Mouse (Mus musculus) MEL (cell line): ENCODE measurements around the gene 5830411N06Rik.

Experiments used
- CTCF ChIP-seq, 3 experiments: IDR thresholded peaks in 2 of 3; conservative IDR thresholded peaks in 1 of 3; 2 replicates each; pipeline ENCODE4 v1.5.1; 2011 to 2012; ENCODE audit warnings: low read length in 3 of 3, low read depth in 2 of 3, mild to moderate bottlenecking in 2 of 3, improper control_type of control experiment in 1 of 3, inconsistent platforms in 1 of 3, mixed read lengths in 1 of 3, moderate library complexity in 1 of 3; ENCODE audit not compliant: control insufficient read depth in 1 of 3, insufficient read depth in 1 of 3, poor library complexity in 1 of 3, severe bottlenecking in 1 of 3
- E2F4 ChIP-seq: IDR thresholded peaks from 2 replicates; pipeline ENCODE4 v1.6.1; 2011; ENCODE audit warnings: low read depth, low read length, improper control_type of control experiment, borderline replicate concordance
- EP300 ChIP-seq, 2 experiments: IDR thresholded peaks; 2 replicates each; pipeline ENCODE4 v1.6.1; 2011; ENCODE audit warnings: improper control_type of control experiment in 2 of 2, low read length in 2 of 2, low read depth in 1 of 2, mild to moderate bottlenecking in 1 of 2
- ETS1 ChIP-seq: IDR thresholded peaks from 2 replicates; pipeline ENCODE4 v1.6.1; 2012; ENCODE audit warnings: low read depth, mild to moderate bottlenecking, inconsistent platforms, low read length, improper control_type of control experiment, moderate library complexity
- MAFK ChIP-seq: IDR thresholded peaks from 2 replicates; pipeline ENCODE4 v1.6.1; 2011; ENCODE audit warnings: low read depth, mild to moderate bottlenecking, low read length, improper control_type of control experiment, borderline replicate concordance
- MAZ ChIP-seq: IDR thresholded peaks from 2 replicates; pipeline ENCODE4 v1.6.1; 2012; ENCODE audit warnings: low read depth, mild to moderate bottlenecking, inconsistent platforms, low read length, improper control_type of control experiment
- POLR2A ChIP-seq, 2 experiments: IDR thresholded peaks; 2 replicates each; pipeline ENCODE4 v1.6.1; 2011 to 2012; ENCODE audit warnings: low read length in 2 of 2, mild to moderate bottlenecking in 2 of 2, control low read depth in 1 of 2, improper control_type of control experiment in 1 of 2, low read depth in 1 of 2, moderate library complexity in 1 of 2; ENCODE audit not compliant: control insufficient read depth in 1 of 2, insufficient read depth in 1 of 2, poor library complexity in 1 of 2
- POLR2AphosphoS2 ChIP-seq: IDR thresholded peaks from 2 replicates; pipeline ENCODE4 v1.6.1; 2011; ENCODE audit warnings: low read length, improper control_type of control experiment
- POLR2AphosphoS5 ChIP-seq: IDR thresholded peaks from 2 replicates; pipeline ENCODE4 v1.6.1; 2012; ENCODE audit warnings: low read depth, borderline replicate concordance, mild to moderate bottlenecking, inconsistent platforms, low read length, moderate library complexity, mixed read lengths
- SMC3 ChIP-seq: IDR thresholded peaks from 2 replicates; pipeline ENCODE4 v1.6.1; 2011; ENCODE audit warnings: low read depth, low read length, improper control_type of control experiment
- TAL1 ChIP-seq: IDR thresholded peaks from 2 replicates; pipeline ENCODE4 v1.6.1; 2012; ENCODE audit warnings: mild to moderate bottlenecking, inconsistent platforms, low read length, moderate library complexity, mixed read lengths
- TBP ChIP-seq: IDR thresholded peaks from 2 replicates; pipeline ENCODE4 v1.8.0; 2011; ENCODE audit warnings: low read depth, low read length, improper control_type of control experiment
- TCF12 ChIP-seq: IDR thresholded peaks from 2 replicates; pipeline ENCODE4 v1.6.1; 2014; ENCODE audit warnings: low read depth, mild to moderate bottlenecking, inconsistent platforms, low read length, improper control_type of control experiment, moderate library complexity
- ZNF384 ChIP-seq: IDR thresholded peaks from 2 replicates; pipeline ENCODE4 v1.6.1; 2012; ENCODE audit warnings: low read depth, mild to moderate bottlenecking, inconsistent platforms, low read length, improper control_type of control experiment

DNA sequence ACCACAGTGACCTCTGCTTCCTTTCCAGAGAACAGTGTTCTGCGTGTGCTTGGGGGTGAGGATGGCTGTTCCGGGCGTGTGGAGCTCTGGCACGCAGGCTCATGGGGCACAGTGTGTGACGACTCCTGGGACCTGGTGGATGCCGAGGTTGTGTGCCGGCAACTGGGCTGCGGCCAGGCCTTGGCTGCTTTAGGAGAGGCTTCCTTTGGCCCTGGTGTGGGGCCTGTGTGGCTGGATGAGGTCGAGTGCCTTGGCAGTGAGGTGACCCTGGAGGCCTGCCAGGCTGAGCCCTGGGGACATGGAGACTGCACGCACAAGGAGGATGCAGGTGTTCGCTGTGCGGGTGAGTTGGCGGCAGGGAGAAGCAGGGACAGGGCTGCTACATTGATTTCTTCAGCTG is 18.6 kb upstream of the 5830411N06Rik start:
- TF ChIP-seq TAL1 (no peak), SMC3 (no peak), POLR2A (IDR thresholded peaks at IDR 0.05; ENCODE audit: control insufficient read depth in 1 of 2, insufficient read depth in 1 of 2, low read depth in 1 of 2, low read length in 2 of 2, poor library complexity in 1 of 2) (no peak), POLR2AphosphoS2 (no peak), TBP (no peak), CTCF (IDR thresholded peaks at IDR 0.05 in 2 of 3, conservative IDR thresholded peaks at IDR 0.05 in 1 of 3; ENCODE audit: control insufficient read depth in 1 of 3, insufficient read depth in 1 of 3, low read depth in 2 of 3, low read length in 3 of 3, poor library complexity in 1 of 3, severe bottlenecking in 1 of 3) (no peak), EP300 (IDR thresholded peaks at IDR 0.05; ENCODE audit: low read depth in 1 of 2, low read length in 2 of 2) (no peak), TCF12 (no peak), ZNF384 (no peak), E2F4 (no peak), MAFK (no peak), MAZ (no peak), ETS1 (no peak), POLR2AphosphoS5 (no peak)
